Mouse (Mus musculus) heart, embryonic 16.5 days (tissue): ENCODE results near the gene Crygn. TPM values are rescaled to one million over a fixed set of nuclear protein-coding genes. Genes with fewer than 3 reads are reported as not detected.

Experiments used
- ATAC-seq: fragments of 200-750 bp; cut with Nextera tagmentation; replicated peaks from 2 replicates; pipeline ENCODE4 v1.8.0; 2017; ENCODE audit warnings: moderate number of reproducible peaks; ENCODE audit not compliant: insufficient read depth, low FRiP score; ENCODE audit errors: extremely low read depth
- H3K27ac ChIP-seq: fragments of 300-500 bp; sonication (generic); 2 replicates; pipeline ENCODE4 v1.5.1; 2014; ENCODE audit warnings: mild to moderate bottlenecking, low read length, control low read depth, moderate library complexity
- H3K27me3 ChIP-seq: fragments of 300-500 bp; sonication (generic); 2 replicates; pipeline ENCODE4 v1.6.1; 2014; ENCODE audit warnings: low read length, mixed read lengths; ENCODE audit not compliant: control insufficient read depth, insufficient read depth
- H3K36me3 ChIP-seq: fragments of 300-500 bp; sonication (generic); 2 replicates; pipeline ENCODE4 v1.6.1; 2014; ENCODE audit not compliant: control insufficient read depth, insufficient read depth
- H3K4me1 ChIP-seq: fragments of 300-500 bp; sonication (generic); 2 replicates; pipeline ENCODE4 v1.6.1; 2014; ENCODE audit warnings: low read length, mixed read lengths; ENCODE audit not compliant: control insufficient read depth, insufficient read depth
- H3K4me2 ChIP-seq: fragments of 300-500 bp; sonication (generic); 2 replicates; pipeline ENCODE4 v1.6.1; 2014; ENCODE audit warnings: low read depth, mild to moderate bottlenecking, control low read depth, low read length
- H3K4me3 ChIP-seq: fragments of 300-500 bp; sonication (generic); 2 replicates; pipeline ENCODE4 v1.5.1; 2014; ENCODE audit warnings: mild to moderate bottlenecking, control low read depth, low read length
- H3K9ac ChIP-seq: fragments of 300-500 bp; sonication (generic); 2 replicates; pipeline ENCODE4 v1.6.1; 2014; ENCODE audit warnings: low read length, control low read depth
- H3K9me3 ChIP-seq: fragments of 300-500 bp; sonication (generic); replicated peaks from 2 replicates; pipeline ENCODE4 v1.6.1; 2016; ENCODE audit warnings: low read length; ENCODE audit not compliant: control insufficient read depth
- WGBS: fragments of 180-500 bp; shearing (Covaris S2); extraction: QIAGEN DNeasy Blood & Tissue Kit; methylation state at CpG from one replicate; pipeline ENCODE4 v1.1.7; 2014; 5-methylcytosine and 5-hydroxymethylcytosine counted together
- polyA plus RNA-seq: library from polyadenylated mRNA; unstranded; fragments of >200 nt; fragmentation: Nextera tagmentation; extraction: Ambion mirVana; gene quantifications from 2 replicates; pipeline ENCODE4 v1.2.1, GENCODE M21; 2015

The Crygn gene
- 1.7 and 2.2 TPM in 2 replicates for polyA plus RNA-seq

GRCm38 (mm10) chr5:24757816-24758215 lies at the start of gene Crygn:
Gene Crygn, minus strand, starts transcription at chr5:24758008.
- 39% methylated on average over 18 of the region's 18 CpGs for WGBS
- Histone ChIP-seq H3K27ac (no peak within 1 kb of the TSS), H3K9me3 (no peaks in the 10 kb centered on the region), H3K36me3 (no peaks in the 10 kb centered on the region), H3K4me1 (no peaks in the 10 kb centered on the region), H3K4me3 (no peak within 1 kb of the TSS), H3K9ac (no peak within 1 kb of the TSS), H3K4me2 (no peak within 1 kb of the TSS), H3K27me3 (no peaks in the 10 kb centered on the region)
- ATAC-seq, result no peak

- H3K4me2 ChIP-seq, result no peak overlapping the region
- H3K27ac ChIP-seq, result no peak overlapping the region
- 77% methylated on average over 6 of the region's 6 CpGs for WGBS
- H3K27me3 ChIP-seq, result no peaks in the 10 kb centered on the region
- no peak overlapping the region for H3K9ac ChIP-seq
- ATAC-seq, result no peak
- peaks cover 40% of the 10 kb centered on the region for H3K36me3 ChIP-seq
- H3K4me1 ChIP-seq, result peaks cover 4% of the 10 kb centered on the region; the same call in 1 of the 2 replicates
- no peaks in the 10 kb centered on the region for H3K9me3 ChIP-seq
- H3K4me3 ChIP-seq, result no peak overlapping the region
Measured at GRCm38 (mm10) chr5:24805222-24805621, 47.4 kb upstream of the Crygn start.

- Histone ChIP-seq H3K4me1 (peaks cover 4% of the 10 kb centered on the region; the same call in 1 of the 2 replicates), H3K4me3 (no peak overlapping the region), H3K27ac (no peak overlapping the region), H3K36me3 (peaks cover 39% of the 10 kb centered on the region), H3K9me3 (no peaks in the 10 kb centered on the region), H3K4me2 (no peak overlapping the region), H3K9ac (no peak overlapping the region), H3K27me3 (no peaks in the 10 kb centered on the region)
- WGBS, result 79% methylated on average over 8 of the region's 8 CpGs
- no peak for ATAC-seq
Measured at GRCm38 (mm10) chr5:24804661-24805060, 46.9 kb upstream of the Crygn start.

- peak overlapping the region; percentile 30; the same call in 1 of the 2 replicates for H3K27ac ChIP-seq
Measured at GRCm38 (mm10) chr5:24801841-24802624, 44.2 kb upstream of the Crygn start.

GRCm38 (mm10) chr5:24800416-24800815 lies 42.6 kb upstream of the Crygn start:
- Histone ChIP-seq H3K4me3 (no peak overlapping the region), H3K27ac (no peak overlapping the region), H3K4me2 (no peak overlapping the region), H3K9me3 (no peaks in the 10 kb centered on the region), H3K27me3 (no peaks in the 10 kb centered on the region), H3K9ac (no peak overlapping the region), H3K36me3 (peaks cover 10% of the 10 kb centered on the region), H3K4me1 (peaks cover 10% of the 10 kb centered on the region)
- ATAC-seq, result no peak

More at GRCm38 (mm10) chr5:24801841-24802624, 44.2 kb upstream of the Crygn start:
- no peaks in the 10 kb centered on the region for H3K9me3 ChIP-seq
- H3K4me2 ChIP-seq, result no peak overlapping the region
- H3K4me3 ChIP-seq, result no peak overlapping the region
- peaks cover 10% of the 10 kb centered on the region for H3K4me1 ChIP-seq
- 51% methylated on average over 6 of the region's 6 CpGs for WGBS
- no peak overlapping the region for H3K9ac ChIP-seq
- no peaks in the 10 kb centered on the region for H3K27me3 ChIP-seq
- no peak for ATAC-seq
- H3K36me3 ChIP-seq, result peaks cover 23% of the 10 kb centered on the region

GRCm38 (mm10) chr5:24798639-24799038 lies 40.8 kb upstream of the Crygn start:
- WGBS, result 38% methylated on average over 10 of the region's 10 CpGs
- peaks cover 10% of the 10 kb centered on the region for H3K4me1 ChIP-seq
- no peaks in the 10 kb centered on the region for H3K27me3 ChIP-seq
- no peak overlapping the region for H3K4me2 ChIP-seq
- peaks cover 7% of the 10 kb centered on the region for H3K36me3 ChIP-seq
- H3K4me3 ChIP-seq, result no peak overlapping the region
- no peak for ATAC-seq
- H3K9ac ChIP-seq, result no peak overlapping the region
- H3K27ac ChIP-seq, result no peak overlapping the region
- no peaks in the 10 kb centered on the region for H3K9me3 ChIP-seq

- H3K36me3 ChIP-seq, result 0 out of 2 replicates have a peak, but pooled peaks cover 1% of the 10 kb centered on the region
- 48% methylated on average over 7 of the region's 7 CpGs for WGBS
- no peak overlapping the region for H3K4me2 ChIP-seq
- H3K4me3 ChIP-seq, result no peak overlapping the region
- peaks cover 10% of the 10 kb centered on the region for H3K4me1 ChIP-seq
- no peaks in the 10 kb centered on the region for H3K27me3 ChIP-seq
- H3K9ac ChIP-seq, result no peak overlapping the region
- no peaks in the 10 kb centered on the region for H3K9me3 ChIP-seq
- no peak overlapping the region for H3K27ac ChIP-seq
- ATAC-seq, result no peak
Measured at GRCm38 (mm10) chr5:24797858-24798257, 40.0 kb upstream of the Crygn start.

- no peak overlapping the region for H3K9ac ChIP-seq
- no peak; the same call in 1 of the 2 replicates for ATAC-seq
- H3K4me3 ChIP-seq, result no peak overlapping the region
- no peaks in the 10 kb centered on the region for H3K36me3 ChIP-seq
- no peaks in the 10 kb centered on the region for H3K4me1 ChIP-seq
- 70% methylated on average over 7 of the region's 7 CpGs for WGBS
- H3K27ac ChIP-seq, result no peak overlapping the region
- no peak overlapping the region for H3K4me2 ChIP-seq
- no peaks in the 10 kb centered on the region for H3K9me3 ChIP-seq
- no peaks in the 10 kb centered on the region for H3K27me3 ChIP-seq
Measured at GRCm38 (mm10) chr5:24792961-24793360, 35.2 kb upstream of the Crygn start.

- H3K27me3 ChIP-seq, result no peaks in the 10 kb centered on the region
- no peak overlapping the region for H3K4me2 ChIP-seq
- H3K4me1 ChIP-seq, result peaks cover 8% of the 10 kb centered on the region
- peaks cover 5% of the 10 kb centered on the region for H3K9me3 ChIP-seq
- ATAC-seq, result no peak
- WGBS, result 83% methylated on average over 4 of the region's 4 CpGs
- H3K27ac ChIP-seq, result no peak overlapping the region
- H3K9ac ChIP-seq, result no peak overlapping the region
- no peaks in the 10 kb centered on the region for H3K36me3 ChIP-seq
- no peak overlapping the region for H3K4me3 ChIP-seq
Measured at GRCm38 (mm10) chr5:24782957-24783356, 25.1 kb upstream of the Crygn start.
